Mouse (Mus musculus) limb, embryonic 11.5 days (tissue): ENCODE results near the gene Gm29133. TPM values are rescaled to one million over a fixed set of nuclear protein-coding genes. Genes with fewer than 3 reads are reported as not detected.

Source experiments
- ATAC-seq: fragments of 200-750 bp; cut with Nextera tagmentation; 2 replicates; pipeline ENCODE4 v1.8.0; 2017; ENCODE audit warnings: low read depth; ENCODE audit not compliant: insufficient number of reproducible peaks, low FRiP score, low TSS enrichment
- DNase-seq: peaks from one replicate; pipeline ENCODE4 v3.0.0-alpha.2; 2015; ENCODE audit warnings: low spot score
- H3K27ac ChIP-seq: fragments of 300-500 bp; sonication (generic); replicated peaks from 2 replicates; pipeline ENCODE4 v1.5.1; 2014; ENCODE audit warnings: low read depth, mild to moderate bottlenecking, low read length
- H3K27me3 ChIP-seq: fragments of 300-500 bp; sonication (generic); 2 replicates; pipeline ENCODE4 v1.6.1; 2014; ENCODE audit warnings: mild to moderate bottlenecking, low read length, mixed read lengths; ENCODE audit not compliant: control insufficient read depth, insufficient read depth
- H3K36me3 ChIP-seq: fragments of 300-500 bp; sonication (generic); 2 replicates; pipeline ENCODE4 v1.6.1; 2014; ENCODE audit warnings: mild to moderate bottlenecking, low read length, moderate library complexity, mixed read lengths; ENCODE audit not compliant: control insufficient read depth, insufficient read depth
- H3K4me1 ChIP-seq: fragments of 300-500 bp; sonication (generic); 2 replicates; pipeline ENCODE4 v1.6.1; 2014; ENCODE audit warnings: low read length, mixed read lengths; ENCODE audit not compliant: control insufficient read depth, insufficient read depth
- H3K4me2 ChIP-seq: fragments of 300-500 bp; sonication (generic); 2 replicates; pipeline ENCODE4 v1.6.1; 2014; ENCODE audit warnings: low read depth, mild to moderate bottlenecking, moderate library complexity; ENCODE audit not compliant: severe bottlenecking
- H3K4me3 ChIP-seq: fragments of 300-500 bp; sonication (generic); 2 replicates; pipeline ENCODE4 v1.5.1; 2014; ENCODE audit warnings: low read depth, low read length
- H3K9ac ChIP-seq: fragments of 300-500 bp; sonication (generic); 2 replicates; pipeline ENCODE4 v1.6.1; 2014; ENCODE audit warnings: mild to moderate bottlenecking, low read length
- H3K9me3 ChIP-seq: fragments of 300-500 bp; sonication (generic); 2 replicates; pipeline ENCODE4 v1.6.1; 2016; ENCODE audit warnings: low read length; ENCODE audit not compliant: control insufficient read depth
- WGBS: fragments of 180-500 bp; shearing (Covaris S2); extraction: QIAGEN DNeasy Blood & Tissue Kit; methylation state at CpG from one replicate; pipeline ENCODE4 v1.1.7; 2014; 5-methylcytosine and 5-hydroxymethylcytosine counted together
- polyA plus RNA-seq: library from polyadenylated mRNA; unstranded; fragments of >200 nt; fragmentation: Nextera tagmentation; extraction: Ambion mirVana; gene quantifications from 2 replicates; pipeline ENCODE4 v1.2.1, GENCODE M21; 2014

The Gm29133 gene
- polyA plus RNA-seq, 1 experiment from 2014 or later: not detected

DNA sequence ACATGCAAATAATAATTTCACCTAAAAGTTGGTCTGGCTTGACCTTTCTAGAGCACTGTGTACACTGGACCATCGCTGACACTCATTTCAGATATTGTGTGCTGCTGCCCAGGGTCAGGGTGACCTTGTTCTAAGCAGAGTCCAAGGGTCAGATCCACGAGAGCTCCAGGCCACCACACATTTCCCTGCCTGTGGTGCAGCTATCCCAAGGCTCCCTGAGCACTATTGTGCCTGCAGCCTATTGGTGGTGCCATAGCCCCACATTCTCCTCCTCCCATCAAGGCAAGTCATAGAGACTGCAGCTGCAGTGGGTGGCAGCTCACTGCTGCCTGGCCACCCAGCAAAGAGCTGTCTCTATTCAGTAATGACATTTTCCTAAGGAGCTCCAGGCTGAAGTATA lies 2.7 kb upstream of the Gm29133 start:
- Histone ChIP-seq H3K9me3 (no peaks in the 10 kb centered on the region), H3K36me3 (no peaks in the 10 kb centered on the region), H3K27me3 (no peaks in the 10 kb centered on the region), H3K9ac (no peak overlapping the region), H3K4me3 (no peak overlapping the region), H3K4me1 (no peaks in the 10 kb centered on the region), H3K27ac (no peak overlapping the region), H3K4me2 (no peak overlapping the region)
- ATAC-seq (no peak), DNase-seq (no peak)
- WGBS: 74% methylated on average over 2 of the region's 2 CpGs

GRCm38 (mm10) chr3:75763351-75763750 lies 15.4 kb downstream of the Gm29133 start:
- Histone ChIP-seq H3K27ac (no peak overlapping the region), H3K9ac (no peak overlapping the region), H3K4me3 (no peak overlapping the region), H3K27me3 (no peaks in the 10 kb centered on the region), H3K9me3 (no peaks in the 10 kb centered on the region), H3K36me3 (no peaks in the 10 kb centered on the region), H3K4me1 (no peaks in the 10 kb centered on the region), H3K4me2 (no peak overlapping the region)
- ATAC-seq (no peak), DNase-seq (no peak)
- WGBS: 65% methylated on average over 2 of the region's 2 CpGs

DNA sequence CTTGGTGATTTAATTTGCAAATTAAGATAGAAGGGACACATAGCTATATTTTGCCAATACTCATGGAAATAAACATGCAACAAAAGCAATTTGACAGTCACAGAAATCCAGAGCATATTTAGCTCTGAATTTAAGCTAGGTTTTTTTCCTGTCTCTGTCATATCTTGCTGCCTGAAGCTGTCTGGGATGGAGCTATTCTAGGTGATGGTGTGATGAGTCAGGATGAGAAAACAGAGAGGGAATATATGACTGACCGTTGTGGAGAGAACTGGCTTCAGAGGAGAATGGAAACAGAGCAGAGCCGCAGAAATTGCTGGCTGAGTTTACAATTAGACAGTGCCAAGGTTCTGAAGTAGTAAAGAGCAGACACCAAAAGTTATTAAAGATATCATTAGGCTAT lies 26.3 kb downstream of the Gm29133 start:
- H3K36me3 ChIP-seq: no peaks in the 10 kb centered on the region
- H3K4me1 ChIP-seq: no peaks in the 10 kb centered on the region
- DNase-seq: no peak
- H3K4me3 ChIP-seq: no peak overlapping the region
- H3K4me2 ChIP-seq: no peak overlapping the region
- H3K9ac ChIP-seq: no peak overlapping the region
- no peak overlapping the region for H3K27ac ChIP-seq
- H3K9me3 ChIP-seq: no peaks in the 10 kb centered on the region
- H3K27me3 ChIP-seq: no peaks in the 10 kb centered on the region
- WGBS: 79% methylated on average over 2 of the region's 2 CpGs
- ATAC-seq: no peak

GRCm38 (mm10) chr3:75808001-75808400 lies 60.0 kb downstream of the Gm29133 start:
- no peak for ATAC-seq

DNA sequence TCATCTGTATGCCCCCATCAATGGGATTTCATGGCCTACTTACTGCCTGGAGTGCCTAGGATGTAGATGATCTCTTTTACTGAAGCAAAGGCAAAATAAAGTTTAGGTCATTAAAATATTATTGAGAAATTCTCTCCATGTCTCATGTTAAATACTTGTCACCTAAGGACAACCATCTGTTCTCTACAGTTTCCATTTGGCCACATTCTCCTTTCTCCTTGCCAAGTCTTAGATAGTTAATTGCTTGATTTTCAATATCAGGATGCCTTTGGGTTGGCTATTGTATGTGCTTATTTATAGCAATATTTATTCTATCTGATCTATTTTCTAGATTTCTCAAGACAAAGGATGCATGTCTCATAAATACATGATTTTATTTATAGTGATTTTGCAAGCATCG lies 75.9 kb downstream of the Gm29133 start:
- no peak overlapping the region for H3K4me3 ChIP-seq

More at GRCm38 (mm10) chr3:75808001-75808400, 60.0 kb downstream of the Gm29133 start:
- no peaks in the 10 kb centered on the region for H3K36me3 ChIP-seq
- no peaks in the 10 kb centered on the region for H3K27me3 ChIP-seq
- H3K9ac ChIP-seq: no peak overlapping the region
- no peaks in the 10 kb centered on the region for H3K9me3 ChIP-seq
- H3K4me1 ChIP-seq: no peaks in the 10 kb centered on the region
- DNase-seq: no peak
- H3K4me2 ChIP-seq: no peak overlapping the region
- no peak overlapping the region for H3K27ac ChIP-seq
- H3K4me3 ChIP-seq: no peak overlapping the region

GRCm38 (mm10) chr3:75824458-75824857 lies 76.5 kb downstream of the Gm29133 start:
- H3K9ac ChIP-seq: no peak overlapping the region
- H3K27me3 ChIP-seq: no peaks in the 10 kb centered on the region
- no peaks in the 10 kb centered on the region for H3K36me3 ChIP-seq
- DNase-seq (no peak), ATAC-seq (no peak)
- no peak overlapping the region for H3K4me2 ChIP-seq
- no peaks in the 10 kb centered on the region for H3K4me1 ChIP-seq
- H3K4me3 ChIP-seq: no peak overlapping the region
- no peaks in the 10 kb centered on the region for H3K9me3 ChIP-seq
- WGBS: 94% methylated on average over 1 of the region's 1 CpGs
- no peak overlapping the region for H3K27ac ChIP-seq

More for the DNA sequence above, 75.9 kb downstream of the Gm29133 start:
- no peaks in the 10 kb centered on the region for H3K4me1 ChIP-seq
- ATAC-seq (no peak), DNase-seq (no peak)
- H3K27me3 ChIP-seq: no peaks in the 10 kb centered on the region
- H3K27ac ChIP-seq: no peak overlapping the region
- WGBS: 96% methylated on average over 1 of the region's 1 CpGs
- no peaks in the 10 kb centered on the region for H3K9me3 ChIP-seq
- H3K36me3 ChIP-seq: no peaks in the 10 kb centered on the region
- no peak overlapping the region for H3K4me2 ChIP-seq
- H3K9ac ChIP-seq: no peak overlapping the region

DNA sequence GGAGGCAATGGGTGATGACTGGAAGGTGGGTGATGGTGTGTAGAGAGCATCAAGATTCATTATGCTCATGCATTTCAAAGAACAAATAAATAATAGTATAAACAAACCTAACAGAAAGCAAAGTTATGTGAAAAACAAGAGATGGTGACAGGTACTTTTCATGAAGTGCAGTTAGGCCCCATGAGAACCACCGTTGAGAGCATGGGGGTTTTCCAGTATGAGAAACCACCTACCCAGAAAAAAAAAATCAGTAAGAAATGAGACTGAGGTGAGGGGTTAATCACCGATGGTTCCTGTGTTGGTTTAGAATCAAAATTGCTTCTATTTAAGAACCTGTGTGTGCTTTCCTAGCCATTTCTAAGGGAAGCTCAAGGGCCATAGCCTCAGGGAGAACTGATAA lies 86.8 kb downstream of the Gm29133 start:
- 88% methylated on average over 2 of the region's 2 CpGs for WGBS

GRCm38 (mm10) chr3:75835286-75835967 lies 87.4 kb downstream of the Gm29133 start:
- Histone ChIP-seq H3K27ac (no peak overlapping the region), H3K9ac (no peak overlapping the region), H3K4me1 (no peaks in the 10 kb centered on the region), H3K9me3 (no peaks in the 10 kb centered on the region), H3K4me2 (no peak overlapping the region), H3K27me3 (no peaks in the 10 kb centered on the region), H3K4me3 (no peak overlapping the region), H3K36me3 (no peaks in the 10 kb centered on the region)
- DNase-seq (no peak), ATAC-seq (no peak)
- WGBS: 77% methylated on average over 5 of the region's 5 CpGs

More for the DNA sequence above, 86.8 kb downstream of the Gm29133 start:
- DNase-seq (no peak), ATAC-seq (no peak)
- no peaks in the 10 kb centered on the region for H3K4me1 ChIP-seq
- no peak overlapping the region for H3K27ac ChIP-seq
- no peak overlapping the region for H3K4me2 ChIP-seq
- H3K9me3 ChIP-seq: no peaks in the 10 kb centered on the region
- no peak overlapping the region for H3K4me3 ChIP-seq
- H3K9ac ChIP-seq: no peak overlapping the region
- no peaks in the 10 kb centered on the region for H3K36me3 ChIP-seq
- H3K27me3 ChIP-seq: no peaks in the 10 kb centered on the region
